Mouse (Mus musculus): ENCODE measurements around the gene Kazn.

Gene Kazn

DNA sequence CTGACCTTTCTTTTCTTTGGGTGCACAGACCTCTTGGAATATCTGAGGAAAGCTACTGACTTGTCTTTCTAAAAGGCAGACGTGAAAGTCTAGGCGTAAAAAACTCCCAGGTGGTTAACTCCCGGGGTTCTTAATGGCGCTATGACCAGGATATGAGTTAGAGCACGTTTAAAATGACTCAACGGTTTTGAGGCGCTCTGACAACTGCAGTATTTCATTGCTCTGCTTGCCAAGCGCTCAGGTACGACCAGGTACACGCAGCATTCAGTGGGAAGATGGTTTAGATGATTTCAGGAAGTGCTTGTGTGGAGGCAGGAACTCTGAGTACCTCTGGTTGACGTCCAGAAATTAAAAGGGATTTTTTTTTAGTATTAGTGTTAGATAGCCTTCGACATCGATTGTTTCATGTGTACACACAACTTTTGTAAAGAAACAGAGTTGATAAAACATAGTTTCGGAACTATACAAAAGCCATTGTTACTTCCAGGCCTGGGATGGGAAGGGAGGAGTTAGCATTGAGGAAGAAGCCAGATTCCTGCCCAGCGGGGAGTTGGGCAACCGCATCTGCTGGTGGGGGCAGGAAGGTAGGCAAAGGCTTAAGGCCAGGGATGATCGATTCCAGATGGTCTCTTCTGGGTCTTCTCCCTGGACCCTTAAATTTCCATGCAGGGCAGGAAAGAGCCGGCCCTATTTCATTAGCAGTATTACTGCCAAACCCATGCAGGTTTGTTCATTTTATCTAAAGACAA lies 167.8 kb downstream of the Kazn start:
- DNase-seq, result no peak

GRCm38 (mm10) chr4:142070840-142071239 lies 168.4 kb downstream of the Kazn start:
- no peak for DNase-seq

- DNase-seq, result no peak
These were observed 170.0 kb downstream of the Kazn start for GRCm38 (mm10) chr4:142068899-142069812.

DNA sequence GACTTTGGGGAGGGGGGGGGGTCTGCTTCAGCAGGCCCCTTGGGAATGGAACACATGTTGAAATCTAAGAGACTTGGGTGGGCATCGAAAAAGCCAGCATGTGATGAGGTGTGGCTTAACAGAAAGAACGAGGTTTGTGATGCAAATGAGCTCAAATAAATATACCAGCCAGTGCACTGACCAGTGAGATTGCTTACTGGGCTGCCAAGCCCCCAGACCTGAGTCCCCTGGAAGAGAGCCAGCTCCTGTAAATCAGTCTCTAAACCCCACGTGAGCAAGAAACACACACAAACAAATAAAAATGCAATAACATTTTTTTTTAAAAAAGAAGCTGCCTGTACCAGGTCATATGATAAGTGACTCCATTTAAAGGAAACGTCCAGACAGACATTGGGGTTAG lies 172.6 kb downstream of the Kazn start:
- no peak for DNase-seq

DNA sequence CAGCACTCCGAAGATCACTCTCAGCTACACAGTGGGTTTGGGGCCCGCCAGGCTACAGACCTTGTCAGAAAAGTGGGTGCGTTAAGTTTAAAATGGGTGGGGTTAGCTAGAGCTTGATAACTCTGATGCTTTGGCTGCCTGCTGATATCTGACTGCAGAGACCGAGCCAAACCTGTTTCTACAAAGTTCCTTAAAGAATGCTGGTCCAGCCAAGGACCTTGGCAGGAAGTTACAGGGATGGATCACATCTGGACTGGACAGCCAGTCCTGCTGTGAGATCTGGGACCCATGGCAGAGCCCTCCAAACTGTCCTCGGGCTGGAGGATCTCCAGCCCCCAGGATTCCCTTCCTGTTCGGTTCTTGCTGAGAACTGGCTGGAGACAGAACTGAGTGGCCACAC lies 173.4 kb downstream of the Kazn start:
- DNase-seq, result no peak

DNA sequence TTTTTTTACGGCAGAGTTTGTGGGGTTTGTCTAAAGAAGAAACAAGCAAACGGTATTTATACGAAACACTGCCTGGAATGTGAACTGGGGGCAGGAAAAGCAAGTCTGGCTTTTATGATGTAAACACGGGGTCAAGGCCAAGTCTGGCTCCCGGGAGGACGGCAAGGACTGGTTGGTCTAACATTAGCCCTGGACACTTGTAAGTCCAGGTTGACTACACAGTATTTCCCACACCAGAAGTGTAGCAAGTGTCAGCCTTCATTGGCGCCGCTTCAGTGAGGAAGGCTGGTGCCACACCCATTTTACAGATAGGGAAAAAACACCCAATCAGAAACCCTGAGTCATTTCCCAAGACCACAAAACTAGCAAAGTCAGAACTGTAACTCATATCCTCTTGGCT lies 173.9 kb downstream of the Kazn start:
- no peak for DNase-seq

DNA sequence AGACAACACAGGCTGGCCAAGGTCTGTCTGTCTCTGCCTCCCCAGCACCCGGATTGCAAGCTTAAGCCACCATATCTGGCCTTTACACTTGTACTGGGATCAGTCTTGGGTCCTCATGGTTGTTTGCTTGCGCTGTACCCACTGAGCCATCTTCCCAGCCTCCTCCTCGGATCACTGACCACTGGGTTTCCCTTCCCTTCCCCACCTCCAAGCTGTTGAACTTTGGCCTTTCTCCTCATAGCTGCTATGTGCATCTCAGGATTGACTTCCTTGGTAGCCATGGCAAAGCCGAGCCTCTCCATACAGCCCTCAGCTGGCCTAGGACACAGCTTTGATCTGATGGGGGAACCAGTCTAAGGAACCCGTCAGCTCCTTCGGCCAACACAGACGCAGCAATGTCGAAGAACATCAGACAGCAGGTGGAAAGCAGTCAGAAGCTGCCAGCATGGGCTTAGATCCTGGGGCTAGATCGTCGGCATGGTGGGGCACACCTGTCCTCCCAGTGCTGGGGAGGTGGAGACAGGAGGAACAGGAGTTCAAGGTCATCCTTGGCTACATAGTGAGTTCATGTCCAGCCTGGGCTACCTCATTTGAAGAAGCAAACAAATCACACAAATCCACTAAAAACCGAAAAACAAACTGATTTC lies 174.5 kb downstream of the Kazn start:
- DNase-seq, result no peak

DNA sequence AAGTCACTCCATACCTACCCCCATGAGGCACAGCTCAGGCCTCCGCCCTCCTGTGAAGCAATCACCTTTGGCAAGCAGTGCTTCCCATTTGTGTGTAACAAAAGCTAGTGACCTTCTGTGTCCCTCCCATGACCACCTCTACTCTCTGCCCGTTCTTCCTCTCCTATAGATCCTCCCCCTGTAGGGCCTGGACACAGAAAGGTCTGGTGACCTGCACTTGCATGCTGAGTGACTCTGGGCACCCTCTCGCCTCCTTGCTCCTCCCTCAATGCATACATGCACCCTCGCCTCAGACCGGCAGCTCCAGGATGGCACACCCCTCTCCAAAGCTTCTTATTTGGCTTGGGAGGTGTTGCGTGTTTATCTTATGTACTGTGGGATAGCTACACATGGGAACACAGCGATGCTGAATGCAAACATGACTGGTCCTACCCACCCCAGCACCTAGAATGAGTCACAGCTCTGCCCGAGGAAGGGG lies 176.1 kb downstream of the Kazn start:
- no peak for DNase-seq

DNA sequence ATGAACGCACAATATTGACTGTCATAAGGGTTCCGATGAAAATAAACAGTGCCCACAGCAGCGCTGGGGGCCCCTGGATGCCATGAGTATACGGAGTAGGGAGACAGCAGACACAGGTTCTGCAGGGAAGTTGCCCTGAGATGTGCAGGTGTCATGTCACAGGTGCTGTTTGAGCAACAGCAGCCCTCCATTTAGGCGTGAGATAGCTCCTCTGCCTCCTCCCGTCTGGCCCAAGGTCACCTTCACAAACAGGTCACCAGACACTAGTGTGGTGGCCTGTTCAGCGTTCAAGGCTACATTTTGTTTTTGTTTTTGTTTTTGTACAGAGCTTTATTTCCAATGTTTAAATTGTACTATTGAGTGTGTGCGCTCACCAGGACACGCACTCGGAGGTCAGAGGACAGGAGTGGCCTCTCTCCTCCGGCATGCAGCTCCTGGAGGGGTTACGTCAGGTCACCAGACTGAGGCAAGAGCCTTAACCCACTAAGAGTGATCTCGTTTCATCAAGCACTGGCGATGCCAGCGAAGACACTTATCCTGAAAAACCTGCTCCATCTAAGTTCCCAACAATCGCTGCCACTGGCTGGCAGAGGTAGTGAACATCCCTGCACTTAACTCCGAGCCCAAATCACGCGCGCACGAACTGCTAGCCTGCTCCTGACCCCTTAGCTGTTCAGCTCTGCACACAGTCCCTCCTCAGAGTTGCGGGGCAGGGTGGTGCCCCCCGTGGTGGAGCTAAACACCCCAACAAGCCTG lies 177.5 kb downstream of the Kazn start:
- no peak for DNase-seq

DNA sequence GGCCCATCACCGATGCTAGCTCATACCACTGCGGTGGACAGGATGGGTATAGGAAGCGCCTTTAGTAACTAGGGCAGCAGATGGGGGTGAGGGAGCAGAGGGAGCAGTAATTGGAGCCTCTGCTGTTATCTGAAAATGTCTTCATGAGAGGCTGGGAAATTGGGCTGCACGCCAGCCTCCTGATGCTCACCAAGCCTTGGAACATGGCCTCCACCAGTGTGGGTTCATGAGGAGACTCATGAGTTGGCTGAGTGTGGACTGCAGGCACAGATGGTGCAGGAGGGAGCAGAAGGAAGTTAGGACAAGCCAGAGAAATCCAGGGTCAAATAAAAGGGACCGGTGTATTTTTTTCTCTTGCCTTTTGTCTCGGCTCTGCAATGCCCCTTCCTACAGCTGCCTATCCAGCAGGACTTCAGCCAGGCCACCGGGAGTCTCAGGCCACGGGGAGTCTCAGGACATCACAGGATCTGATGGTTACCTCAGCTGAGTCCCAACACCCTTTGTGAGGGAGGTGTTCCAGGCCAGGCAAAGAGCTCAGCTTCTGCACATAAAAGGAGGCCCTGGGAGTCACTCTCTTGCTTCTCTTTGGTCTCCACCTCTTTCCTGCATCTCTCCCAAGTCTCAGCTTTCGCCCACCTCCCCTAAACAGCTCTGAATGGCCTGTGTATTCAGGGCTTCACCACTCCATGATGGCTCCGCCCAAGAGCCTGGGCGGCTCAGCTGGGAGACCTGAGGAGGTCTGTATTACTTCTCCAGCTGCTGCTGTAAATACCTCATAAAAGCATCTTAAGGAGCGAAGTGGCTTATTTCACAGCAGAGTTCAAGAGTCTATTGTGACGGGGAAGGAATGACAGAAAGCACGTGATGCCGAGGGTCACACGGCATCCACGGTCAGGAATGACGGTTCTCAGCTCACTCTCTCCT lies 178.5 kb downstream of the Kazn start:
- peak; percentile 47 for DNase-seq

DNA sequence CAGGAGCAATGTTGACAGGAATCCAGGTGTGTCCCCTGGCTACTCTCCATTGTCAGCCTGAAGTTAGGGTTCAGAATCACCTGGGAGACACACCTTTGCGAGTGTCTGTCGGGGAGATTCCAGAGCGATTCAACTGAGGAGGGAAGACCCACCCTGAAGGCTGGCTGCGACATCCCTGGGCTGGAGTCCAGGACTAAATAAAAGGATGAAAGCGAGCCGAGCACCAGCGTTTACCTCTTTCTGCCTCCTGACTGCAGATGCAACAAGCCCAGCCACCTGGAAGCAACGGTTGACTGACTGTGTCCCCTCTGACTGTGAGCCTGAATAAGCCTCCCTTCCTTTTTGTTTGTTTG lies 179.4 kb downstream of the Kazn start:
- no peak for DNase-seq

GRCm38 (mm10) chr4:142059113-142059840 lies 179.9 kb downstream of the Kazn start:
- DNase-seq, result no peak

- peak; percentile 76 for DNase-seq
These were observed 181.5 kb downstream of the Kazn start for GRCm38 (mm10) chr4:142057529-142058216.

DNA sequence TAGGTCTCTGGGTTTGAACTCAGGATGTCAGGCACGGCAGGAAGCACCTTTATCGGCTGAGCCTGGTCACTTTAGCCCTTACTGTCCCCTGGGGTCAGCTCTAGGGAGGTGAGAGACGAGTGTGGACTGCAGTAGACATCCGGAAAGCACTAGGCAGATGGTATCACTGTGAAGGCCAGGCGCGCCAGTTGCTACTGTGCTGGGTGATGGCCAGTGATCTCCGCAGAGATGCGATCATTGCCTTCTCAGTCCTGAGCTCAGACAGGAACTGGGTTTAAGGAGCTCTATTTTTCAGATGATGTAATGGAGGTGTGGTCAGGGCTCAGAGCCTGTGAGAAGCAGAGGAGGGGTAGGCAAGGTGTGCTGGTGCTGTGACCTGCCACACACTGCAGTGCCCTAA lies 183.6 kb downstream of the Kazn start:
- DNase-seq, result no peak

GRCm38 (mm10) chr4:142054580-142054979 lies 184.6 kb downstream of the Kazn start:
- DNase-seq, result peak; percentile 12

DNA sequence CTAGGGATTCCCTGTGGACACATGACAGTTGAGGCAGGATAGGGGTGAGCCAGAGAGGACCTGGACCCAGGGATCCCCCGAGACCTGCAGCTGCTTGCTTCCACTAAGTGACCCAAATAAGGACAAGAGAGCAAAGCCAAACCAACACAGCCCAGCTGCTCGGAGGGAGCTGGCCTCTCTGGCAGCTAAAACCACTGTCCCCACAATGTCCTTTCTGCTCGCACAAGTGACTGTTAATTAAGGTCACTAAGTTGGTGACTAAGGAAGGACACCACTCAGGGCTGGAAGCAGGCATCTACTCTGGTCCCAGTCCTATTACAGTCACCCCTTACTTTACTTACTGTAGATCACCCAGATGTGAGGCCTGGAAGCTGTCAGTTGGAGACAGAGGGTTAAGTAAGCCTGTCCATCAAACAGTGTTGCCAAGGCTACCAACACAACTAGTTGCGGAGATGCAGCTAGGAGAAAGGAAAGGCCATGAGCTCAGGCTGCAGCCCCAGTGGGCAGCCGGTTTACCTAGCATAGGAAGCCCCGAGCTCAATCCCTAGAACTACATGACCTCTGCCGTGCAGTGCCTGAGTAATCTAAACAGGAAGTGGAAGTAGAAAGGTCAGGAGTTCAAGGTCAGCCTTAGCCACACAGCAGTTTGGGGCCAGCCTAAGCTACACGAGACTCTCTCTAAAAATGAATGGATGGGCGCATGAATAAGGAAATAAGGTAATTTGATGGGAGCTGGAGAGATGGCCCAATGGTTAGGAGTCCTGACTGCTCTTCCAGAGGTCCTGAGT lies 185.3 kb downstream of the Kazn start:
- no peak for DNase-seq

DNA sequence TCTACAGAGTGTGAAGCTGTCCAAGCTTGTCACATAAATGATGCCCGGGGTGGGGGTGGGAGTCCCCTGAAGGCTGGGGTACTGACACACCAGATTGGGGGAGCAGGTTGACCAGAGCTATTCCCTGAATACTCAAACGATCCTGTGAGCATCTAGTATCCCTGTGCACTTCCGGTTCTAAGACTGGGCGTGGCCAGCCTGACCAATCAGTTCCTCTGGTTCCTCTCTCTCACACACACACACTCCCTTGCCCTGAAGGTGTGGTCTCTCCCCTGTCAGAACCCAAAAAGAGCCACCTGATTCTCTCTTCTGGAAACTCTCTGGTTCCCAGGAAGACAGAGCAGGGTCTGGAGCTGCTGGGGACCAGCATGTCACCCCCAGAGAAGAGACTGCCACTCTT lies 185.9 kb downstream of the Kazn start:
- no peak for DNase-seq

DNA sequence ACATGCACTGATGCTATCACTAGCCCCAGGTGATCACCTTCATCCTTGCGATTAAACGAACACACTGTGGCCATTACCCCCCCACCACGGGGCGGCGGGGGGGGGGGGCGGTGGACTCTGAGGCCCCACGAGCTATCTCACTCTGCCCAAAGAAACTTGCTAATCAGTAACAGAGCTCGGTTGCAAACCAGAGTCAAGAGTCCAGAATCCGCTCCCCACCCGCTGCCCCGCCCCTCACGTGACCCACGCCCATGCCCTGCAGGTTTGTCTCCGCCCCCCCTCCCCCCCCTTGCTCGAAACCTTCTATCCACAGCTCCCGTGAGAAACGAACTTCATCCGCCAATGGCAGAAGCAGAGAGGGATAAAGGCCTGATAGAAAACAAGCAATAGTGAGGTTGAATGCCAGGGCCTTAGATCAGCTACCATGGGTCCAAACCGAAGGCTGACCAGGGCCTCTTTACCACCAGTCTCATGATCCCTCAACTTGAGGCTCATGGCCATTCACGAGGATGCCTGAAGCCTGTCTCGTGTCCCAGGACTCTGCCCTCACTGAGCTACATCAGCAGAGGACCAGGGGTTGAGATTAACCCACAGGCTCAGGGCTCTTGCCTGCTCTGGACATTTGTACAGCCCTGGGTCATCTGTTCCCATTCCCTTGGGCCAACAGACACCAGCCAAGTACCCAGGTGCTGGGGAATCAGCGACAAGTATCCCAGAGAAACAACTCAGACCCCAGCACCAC lies 186.6 kb downstream of the Kazn start:
- DNase-seq, result no peak

Data from layer of hippocampus, adult 9-11 months (tissue).